ENCODE assay signal across 9 mouse cellular contexts in the genomic region with DNA sequence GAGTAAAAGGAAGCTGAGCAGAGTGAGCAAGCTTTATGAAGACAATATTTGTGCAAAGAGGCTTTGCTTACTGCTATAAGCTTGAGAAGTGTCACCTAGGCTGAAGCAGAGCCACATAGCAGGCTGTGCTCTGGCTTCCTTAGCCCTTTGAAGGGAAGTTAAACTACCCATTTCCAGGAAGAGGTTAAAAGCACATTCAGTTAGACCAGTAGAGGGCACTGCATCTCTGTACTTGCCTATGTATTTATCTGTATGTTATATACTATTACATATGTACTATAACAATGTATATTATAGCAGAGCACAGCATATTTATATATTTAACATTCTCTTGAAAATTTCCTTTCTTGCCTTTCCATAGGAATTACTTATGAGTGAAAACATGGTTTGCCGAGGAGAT. TPM values are rescaled to one million over a fixed set of nuclear protein-coding genes. Genes with fewer than 3 reads are reported as not detected.
A peak's percentile ranks its signal among the peaks of the same experiment; 100 is the strongest.
DNase-seq lines count a peak whose midpoint lies in the region; ATAC-seq lines count a peak whose summit lies in the region.
"Had no signal": no experiment of that assay in that cellular context is flagged by ENCODE, and none has a peak within 500 bp of the region (broad histone marks: within the 10 kb centered on the region; RNA-seq: fewer than 3 reads in every experiment).

No protein-coding gene starts in this region.

- H3K9ac ChIP-seq in neural tube, embryonic 15.5 days (replicated peaks), result no peak overlapping the region
- H3K9ac ChIP-seq: limb, embryonic 13.5 days had no signal

- intact Hi-C loops in left cerebral cortex, postnatal 4 days (cut with DNase I), result loop anchor here (2.0 kb wide), 1 partner anchor 523 kb away; no protein-coding TSS in a partner anchor

- no peak overlapping the region for H3K27ac ChIP-seq in neural tube, embryonic 15.5 days (replicated peaks)
- H3K27ac ChIP-seq: limb, embryonic 13.5 days had no signal

- no peak overlapping the region for H3K4me3 ChIP-seq in neural tube, embryonic 15.5 days (replicated peaks)
- H3K4me3 ChIP-seq: limb, embryonic 13.5 days had no signal

- no peaks in the 10 kb centered on the region for H3K9me3 ChIP-seq in neural tube, embryonic 15.5 days (replicated peaks)
- H3K9me3 ChIP-seq: limb, embryonic 13.5 days had no signal

- DNase-seq in cerebellum, adult 18-20 months, result peak; percentile 3 to 7
- no peak for DNase-seq in cerebellum, adult 11 months
- DNase-seq in left cerebral cortex, adult 18-20 months (ENCODE audit: low spot score in 2 of 2), result peak; percentile 20 to 45
- DNase-seq in left cerebral cortex, postnatal 4 days, result no peak
- peak; percentile 1 for DNase-seq in c-Kit-positive CD71-positive TER-119-negative erythroid progenitor cells, embryonic 14.5 days (ENCODE audit: low read depth)
- DNase-seq in naive thymus-derived CD4-positive, alpha-beta T cell, adult 2 months (ENCODE audit: low read depth), result peak; percentile 80
- no peak for DNase-seq in spleen, postnatal 14 days (ENCODE audit: low spot score in 2 of 2)

- no peak for ATAC-seq in neural tube, embryonic 15.5 days (ENCODE audit: low FRiP score)

- H3K4me1 ChIP-seq in neural tube, embryonic 15.5 days, result no peaks in the 10 kb centered on the region
- H3K4me1 ChIP-seq: limb, embryonic 13.5 days had no signal

- H3K27me3 ChIP-seq in neural tube, embryonic 15.5 days (replicated peaks), result no peaks in the 10 kb centered on the region
- H3K27me3 ChIP-seq: limb, embryonic 13.5 days had no signal

- WGBS in neural tube, embryonic 15.5 days, result 92% methylated on average over 1 of the region's 1 CpGs

- no peaks in the 10 kb centered on the region for H3K36me3 ChIP-seq in neural tube, embryonic 15.5 days
- H3K36me3 ChIP-seq: limb, embryonic 13.5 days had no signal

- H3K4me2 ChIP-seq in neural tube, embryonic 15.5 days, result no peak overlapping the region
- H3K4me2 ChIP-seq: limb, embryonic 13.5 days had no signal

RNA-seq across cellular contexts. Expression of a gene that starts 54.4 kb away (rescaled TPM):
- total RNA-seq in left cerebral cortex, adult 18-20 months (2021), result 100 to 1,000 TPM; 277 to 333 TPM
- 10 to 100 TPM; 22.6 to 29.6 TPM for total RNA-seq in left cerebral cortex, postnatal 4 days (2021)
- polyA plus RNA-seq in neural tube, embryonic 15.5 days (2015; fragmentation: Nextera tagmentation; extraction: Ambion mirVana), result 59.0 and 71.6 TPM in 2 replicates

Comparison
In these comparisons a context has a peak if more than half of its experiments do, and no peak if none do; other contexts are left out.
1. DNase-seq: peak in cerebellum, adult 18-20 months (2 of 2), left cerebral cortex, adult 18-20 months (2 of 2), c-Kit-positive CD71-positive TER-119-negative erythroid progenitor cells, embryonic 14.5 days (single experiment) and naive thymus-derived CD4-positive, alpha-beta T cell, adult 2 months (single experiment); none in cerebellum, adult 11 months (single experiment), left cerebral cortex, postnatal 4 days (single experiment) and spleen, postnatal 14 days (0 of 2).
2. RNA of a gene that starts 54.4 kb away (total RNA-seq): 277 to 333 TPM in left cerebral cortex, adult 18-20 months; 22.6 to 29.6 TPM in left cerebral cortex, postnatal 4 days; every median in the first group is over 4 times any median in the second.